Mouse (Mus musculus) heart, postnatal 4 days (tissue): ENCODE measurements around the gene Fam90a1a. TPM values are rescaled to one million over a fixed set of nuclear protein-coding genes. Genes with fewer than 3 reads are reported as not detected.

Experiments used
- total RNA-seq, 2 experiments: library from RNA; stranded (reverse); gene quantifications; 2 replicates each; pipeline ENCODE4 v1.2.3; 2021

Fam90a1a gene
- total RNA-seq, 2 experiments from 2014 or later: not detected

Other genes starting within 250 kb of the Fam90a1a start
- gene Defa24, start 224.2 kb upstream of the Fam90a1a start, total RNA-seq: not detected
- not detected for gene Defb50, start 135.2 kb upstream of the Fam90a1a start, total RNA-seq
- not detected for gene Defb2, start 118.8 kb upstream of the Fam90a1a start, total RNA-seq
- not detected for gene Defb10, start 99.8 kb upstream of the Fam90a1a start, total RNA-seq
- not detected for gene Defb9, start 73.3 kb upstream of the Fam90a1a start, total RNA-seq
- gene Defb11, start 52.3 kb upstream of the Fam90a1a start, total RNA-seq: not detected
- not detected for gene Defb15, start 26.0 kb upstream of the Fam90a1a start, total RNA-seq
- gene Defb35, start 20.4 kb upstream of the Fam90a1a start, total RNA-seq: not detected
- gene Defb13, start 12.0 kb upstream of the Fam90a1a start, total RNA-seq: not detected
- not detected for gene Ccdc70, start 11.1 kb downstream of the Fam90a1a start, total RNA-seq
- gene Atp7b, start 101.6 kb downstream of the Fam90a1a start, total RNA-seq: under 1 TPM; 0.38 to 0.55 TPM
- 10 to 100 TPM; 11.4 to 14.5 TPM for gene Alg11, start 102.0 kb downstream of the Fam90a1a start, total RNA-seq
- not detected for gene Nek5, start 166.3 kb downstream of the Fam90a1a start, total RNA-seq
- gene Nek3, start 207.7 kb downstream of the Fam90a1a start, total RNA-seq: 1 to 10 TPM; 1.9 to 2.4 TPM
- gene Ckap2, start 227.1 kb downstream of the Fam90a1a start, total RNA-seq: 10 to 100 TPM; 32.1 to 34.8 TPM
- gene Vps36, start 234.1 kb downstream of the Fam90a1a start, total RNA-seq: 10 to 100 TPM; 31.4 to 34.2 TPM